Mouse (Mus musculus) limb, embryonic 14.5 days (tissue): ENCODE results near the gene Epha3. TPM values are rescaled to one million over a fixed set of nuclear protein-coding genes. Genes with fewer than 3 reads are reported as not detected.

Experiments used
- ATAC-seq: fragments of 200-750 bp; cut with Nextera tagmentation; 2 replicates; pipeline ENCODE4 v1.8.0; 2017; ENCODE audit warnings: low read depth, moderate number of reproducible peaks, moderate TSS enrichment; ENCODE audit not compliant: low FRiP score
- DNase-seq: peaks from one replicate; pipeline ENCODE4 v3.0.0-alpha.2; 2015; ENCODE audit warnings: low spot score
- H3K27ac ChIP-seq: fragments of 300-500 bp; sonication (generic); replicated peaks from 2 replicates; pipeline ENCODE4 v1.5.1; 2014; ENCODE audit warnings: low read depth, mild to moderate bottlenecking, low read length, moderate library complexity, mixed read lengths
- H3K27me3 ChIP-seq: fragments of 300-500 bp; sonication (generic); 2 replicates; pipeline ENCODE4 v1.6.1; 2014; ENCODE audit warnings: low read length, mixed read lengths; ENCODE audit not compliant: control insufficient read depth, insufficient read depth
- H3K36me3 ChIP-seq: fragments of 300-500 bp; sonication (generic); 2 replicates; pipeline ENCODE4 v1.6.1; 2014; ENCODE audit warnings: mild to moderate bottlenecking, low read length, moderate library complexity, mixed read lengths; ENCODE audit not compliant: control insufficient read depth, insufficient read depth
- H3K4me1 ChIP-seq: fragments of 300-500 bp; sonication (generic); 2 replicates; pipeline ENCODE4 v1.6.1; 2014; ENCODE audit warnings: antibody characterized with exemption, low read length, mixed read lengths; ENCODE audit not compliant: control insufficient read depth, insufficient read depth
- H3K4me2 ChIP-seq: fragments of 300-500 bp; sonication (generic); replicated peaks from 2 replicates; pipeline ENCODE4 v1.6.1; 2014; ENCODE audit warnings: low read depth, mild to moderate bottlenecking, low read length, moderate library complexity; ENCODE audit not compliant: severe bottlenecking
- H3K4me3 ChIP-seq: fragments of 300-500 bp; sonication (generic); replicated peaks from 2 replicates; pipeline ENCODE4 v1.5.1; 2014; ENCODE audit warnings: low read length
- H3K9ac ChIP-seq: fragments of 300-500 bp; sonication (generic); 2 replicates; pipeline ENCODE4 v1.6.1; 2014; ENCODE audit warnings: mild to moderate bottlenecking, low read depth, low read length, moderate library complexity; ENCODE audit not compliant: severe bottlenecking
- H3K9me3 ChIP-seq: fragments of 300-500 bp; sonication (generic); 2 replicates; pipeline ENCODE4 v1.6.1; 2016; ENCODE audit warnings: low read length; ENCODE audit not compliant: control insufficient read depth
- POLR2A ChIP-seq: fragments of 200-500 bp; IDR thresholded peaks from 2 replicates; pipeline ENCODE4 v1.8.0; 2012; ENCODE audit warnings: inconsistent platforms, mild to moderate bottlenecking, moderate library complexity, borderline replicate concordance; ENCODE audit not compliant: insufficient read depth, insufficient read length; ENCODE audit errors: extremely low read depth
- WGBS: fragments of 180-500 bp; shearing (Covaris S2); extraction: QIAGEN DNeasy Blood & Tissue Kit; methylation state at CpG from one replicate; pipeline ENCODE4 v1.1.7; 2014; 5-methylcytosine and 5-hydroxymethylcytosine counted together
- polyA plus RNA-seq, 2 experiments: library from polyadenylated mRNA; depleted of rRNA in 1 of 2; stranded (reverse) in 1 of 2; unstranded in 1 of 2; fragments of >200 nt; fragmentation: Nextera tagmentation in 1 of 2; extraction: Ambion mirVana in 1 of 2; gene quantifications; 2 replicates each; pipeline versions ENCODE4 v1.2.1 to v1.2.3; 2012 to 2014

Epha3 gene
- polyA plus RNA-seq, 2 experiments, result 15.7 to 26.6 TPM

DNA sequence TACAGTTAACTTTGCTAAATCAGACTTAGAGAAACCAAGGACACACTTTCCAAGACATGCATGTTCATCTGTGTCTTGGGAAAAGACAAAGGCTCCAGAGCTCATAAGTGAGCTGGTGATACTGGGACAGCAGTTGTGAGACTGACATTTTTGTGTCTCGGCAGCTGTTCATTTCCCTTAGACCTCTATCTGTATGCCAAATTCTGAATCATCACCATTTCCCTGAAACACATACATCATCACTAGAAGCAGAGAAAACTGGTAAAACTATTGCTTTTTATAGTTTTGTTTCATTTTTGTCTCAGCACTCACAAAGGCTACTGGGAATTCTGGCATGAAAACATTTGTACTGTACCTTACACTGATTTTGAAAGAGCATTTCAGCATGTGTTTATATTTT lies 70.2 kb downstream of the Epha3 start:
- no peak for TF ChIP-seq POLR2A
- ATAC-seq, result no peak
- WGBS, result 80% methylated on average over 1 of the region's 1 CpGs
- peaks cover 9% of the 10 kb centered on the region; the same call in 1 of the 2 replicates for H3K4me1 ChIP-seq
- no peak overlapping the region for H3K27ac ChIP-seq
- H3K9ac ChIP-seq, result no peak overlapping the region
- no peaks in the 10 kb centered on the region for H3K36me3 ChIP-seq
- H3K27me3 ChIP-seq, result no peaks in the 10 kb centered on the region
- no peak overlapping the region for H3K4me2 ChIP-seq
- H3K4me3 ChIP-seq, result no peak overlapping the region
- no peaks in the 10 kb centered on the region for H3K9me3 ChIP-seq
- peak; percentile 49 for DNase-seq

DNA sequence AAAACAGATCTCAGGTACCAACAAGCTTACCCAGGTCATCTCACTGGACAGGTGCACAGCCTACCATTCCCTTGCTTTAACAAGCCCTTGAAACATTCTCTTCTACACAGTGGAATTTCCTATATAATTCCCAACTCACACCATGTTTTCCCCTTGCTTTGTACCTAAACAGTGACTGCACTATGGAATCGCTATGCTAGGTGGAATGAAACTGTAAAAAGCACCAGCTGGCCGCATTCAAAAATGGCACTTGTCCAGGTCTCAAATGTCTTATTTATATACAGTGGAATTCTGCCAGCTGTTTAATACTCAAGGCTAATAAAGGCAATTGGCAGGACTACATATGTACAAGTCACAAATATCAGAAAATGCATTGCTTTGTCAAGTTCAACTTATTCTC lies 71.9 kb downstream of the Epha3 start:
- no peaks in the 10 kb centered on the region for H3K9me3 ChIP-seq
- peaks cover 9% of the 10 kb centered on the region; the same call in 1 of the 2 replicates for H3K4me1 ChIP-seq
- H3K27me3 ChIP-seq, result no peaks in the 10 kb centered on the region
- no peak overlapping the region for H3K4me3 ChIP-seq
- H3K36me3 ChIP-seq, result no peaks in the 10 kb centered on the region
- H3K9ac ChIP-seq, result no peak overlapping the region
- WGBS, result 24% methylated on average over 2 of the region's 2 CpGs
- no peak for TF ChIP-seq POLR2A
- H3K4me2 ChIP-seq, result no peak overlapping the region
- ATAC-seq, result peak; percentile 57; the same call in 1 of the 2 replicates
- DNase-seq, result peak; percentile 85
- H3K27ac ChIP-seq, result no peak overlapping the region

- H3K9ac ChIP-seq, result no peak overlapping the region
- TF ChIP-seq POLR2A, result no peak
- no peak overlapping the region; the same call in 1 of the 2 replicates for H3K4me2 ChIP-seq
- WGBS, result 37% methylated on average over 7 of the region's 7 CpGs
- no peaks in the 10 kb centered on the region for H3K4me1 ChIP-seq
- H3K9me3 ChIP-seq, result no peaks in the 10 kb centered on the region
- DNase-seq, result no peak
- H3K27me3 ChIP-seq, result no peaks in the 10 kb centered on the region
- H3K36me3 ChIP-seq, result no peaks in the 10 kb centered on the region
- no peak for ATAC-seq
- H3K27ac ChIP-seq, result no peak overlapping the region
- no peak overlapping the region for H3K4me3 ChIP-seq
Measured at GRCm38 (mm10) chr16:63783544-63783943, 80.4 kb downstream of the Epha3 start.

DNA sequence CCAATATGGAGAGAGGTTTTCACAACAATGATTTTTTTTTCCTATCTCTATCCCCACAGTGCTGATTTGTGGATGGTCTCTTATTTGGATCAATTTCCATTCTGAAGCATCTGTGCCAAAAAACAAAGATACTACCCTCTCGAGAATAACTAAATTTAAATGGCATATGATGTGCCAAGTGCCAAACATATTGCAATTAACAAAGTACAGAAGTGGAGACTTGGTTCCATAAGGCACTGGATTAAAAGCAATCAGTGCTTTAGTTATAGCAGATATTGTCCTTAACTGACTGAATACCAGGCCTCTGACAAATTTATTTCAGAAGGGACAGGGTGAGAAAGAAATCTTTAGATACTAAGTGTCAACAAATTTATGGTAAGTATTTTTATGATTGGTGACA lies 81.9 kb downstream of the Epha3 start:
- ATAC-seq (no peak), DNase-seq (no peak)
- Histone ChIP-seq H3K4me1 (no peaks in the 10 kb centered on the region), H3K9ac (no peak overlapping the region), H3K9me3 (no peaks in the 10 kb centered on the region), H3K4me3 (no peak overlapping the region), H3K27me3 (no peaks in the 10 kb centered on the region), H3K27ac (no peak overlapping the region), H3K4me2 (no peak overlapping the region), H3K36me3 (no peaks in the 10 kb centered on the region)
- no peak for TF ChIP-seq POLR2A
- WGBS, result 79% methylated on average over 1 of the region's 1 CpGs

DNA sequence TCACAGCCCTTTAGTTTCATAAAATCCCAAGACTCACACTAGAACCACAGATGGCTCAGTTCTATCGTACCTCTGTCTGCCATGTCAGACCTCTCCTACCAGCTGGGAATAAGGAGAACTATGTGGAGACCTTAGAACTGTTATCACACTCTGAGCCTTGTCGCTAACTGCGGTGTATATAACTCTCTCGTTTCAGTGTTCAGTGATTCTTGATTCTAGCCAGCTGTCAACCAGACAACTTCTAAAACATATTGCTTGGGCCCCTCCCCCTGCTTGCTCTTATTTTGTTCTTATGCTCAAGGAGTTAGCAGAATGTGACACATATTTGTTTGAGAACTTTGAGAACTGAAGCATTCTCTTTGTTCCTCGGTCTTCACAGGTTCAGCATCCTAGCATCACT lies 83.8 kb downstream of the Epha3 start:
- H3K27me3 ChIP-seq, result no peaks in the 10 kb centered on the region
- H3K9ac ChIP-seq, result no peak overlapping the region
- H3K4me1 ChIP-seq, result no peaks in the 10 kb centered on the region
- H3K4me3 ChIP-seq, result no peak overlapping the region
- no peak overlapping the region for H3K27ac ChIP-seq
- no peak overlapping the region for H3K4me2 ChIP-seq
- no peaks in the 10 kb centered on the region for H3K9me3 ChIP-seq
- no peaks in the 10 kb centered on the region for H3K36me3 ChIP-seq
- DNase-seq (no peak), ATAC-seq (no peak)
- 61% methylated on average over 5 of the region's 5 CpGs for WGBS
- TF ChIP-seq POLR2A, result no peak

DNA sequence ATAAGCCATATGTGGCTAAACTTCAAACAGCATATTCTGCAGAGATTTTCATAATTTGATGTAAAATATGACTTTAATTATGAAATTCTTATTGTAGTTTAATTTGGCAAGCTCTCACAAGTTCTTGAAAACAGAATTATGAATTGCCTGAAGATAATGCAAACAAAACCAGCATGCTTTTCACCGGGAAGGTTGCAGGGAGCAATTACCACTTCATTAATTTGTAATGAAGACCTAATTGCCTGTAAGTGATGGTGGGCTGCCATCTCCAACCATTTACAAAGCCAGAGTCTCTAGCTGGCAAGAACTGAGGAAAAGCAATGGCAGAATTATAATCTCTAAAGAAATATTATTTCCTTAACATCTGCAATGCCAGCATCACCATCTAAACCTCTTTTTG lies 86.2 kb downstream of the Epha3 start:
- no peak for TF ChIP-seq POLR2A
- Histone ChIP-seq H3K27me3 (no peaks in the 10 kb centered on the region), H3K4me1 (no peaks in the 10 kb centered on the region), H3K9me3 (no peaks in the 10 kb centered on the region), H3K27ac (no peak overlapping the region), H3K36me3 (no peaks in the 10 kb centered on the region), H3K4me3 (no peak overlapping the region), H3K9ac (no peak overlapping the region), H3K4me2 (no peak overlapping the region)
- ATAC-seq, result no peak
- WGBS, result 16% methylated on average over 1 of the region's 1 CpGs
- no peak for DNase-seq
